Mouse (Mus musculus) G1E-ER4 (cell line): ENCODE results near the gene Pip5k1c. TPM values are rescaled to one million over a fixed set of nuclear protein-coding genes. Genes with fewer than 3 reads are reported as not detected.

Experiments used
- GATA1 ChIP-seq: IDR thresholded peaks from one replicate; pipeline ENCODE4 v1.8.0; 2012; ENCODE audit warnings: low read length, inconsistent platforms
- polyA plus RNA-seq: library from polyadenylated mRNA; stranded (reverse); fragments of >175 nt; gene quantifications from 2 replicates; pipeline ENCODE4 v1.2.3, GENCODE M21; 2012

The Pip5k1c gene
- polyA plus RNA-seq, 1 experiment, result 210 TPM

GRCm38 (mm10) chr10:81305663-81306062 lies 12.9 kb downstream of the Pip5k1c start:
- TF ChIP-seq GATA1, result no peak

- no peak for TF ChIP-seq GATA1
Observed at GRCm38 (mm10) chr10:81306173-81306668, 13.5 kb downstream of the Pip5k1c start.

DNA sequence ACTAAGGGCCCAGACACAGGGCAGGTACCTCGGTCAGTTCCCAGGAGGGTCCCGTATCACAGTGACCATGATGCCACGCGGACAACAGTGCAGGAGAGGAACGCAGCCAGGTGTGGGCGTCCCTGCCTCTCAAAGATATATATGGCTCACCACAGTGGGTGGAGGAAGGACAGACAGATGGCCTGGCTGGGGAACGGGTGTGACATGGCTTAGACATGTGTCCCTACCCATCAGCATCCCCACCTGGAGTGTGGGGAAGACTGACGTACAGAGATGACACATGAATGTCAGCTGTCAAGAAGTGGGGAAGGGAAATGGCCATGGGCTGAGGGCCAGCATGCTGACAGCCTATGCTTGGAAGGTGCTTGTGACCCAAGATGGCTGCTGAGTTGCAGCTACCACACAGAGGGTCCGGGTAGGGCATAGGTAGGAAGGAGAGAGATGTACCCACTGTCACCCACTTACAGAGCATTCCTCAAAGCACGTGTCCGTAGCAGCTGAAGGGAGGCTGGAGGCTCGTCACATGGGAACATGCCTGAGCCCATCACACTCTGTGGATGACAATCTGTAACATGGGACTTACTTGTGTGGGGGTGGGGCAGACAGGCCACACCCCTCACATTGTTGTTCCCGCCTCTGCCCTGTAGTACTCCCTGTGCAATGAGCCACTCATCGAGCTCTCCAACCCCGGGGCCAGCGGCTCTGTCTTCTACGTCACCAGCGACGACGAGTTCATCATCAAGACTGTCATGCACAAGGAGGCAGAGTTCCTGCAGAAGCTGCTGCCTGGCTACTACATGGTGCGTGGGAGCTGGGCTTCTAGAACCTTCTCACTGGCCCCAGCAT lies 14.3 kb downstream of the Pip5k1c start:
- TF ChIP-seq GATA1, result no peak

GRCm38 (mm10) chr10:81309571-81309970 lies 16.8 kb downstream of the Pip5k1c start:
- no peak for TF ChIP-seq GATA1

- no peak for TF ChIP-seq GATA1
Observed at GRCm38 (mm10) chr10:81313581-81313980, 20.8 kb downstream of the Pip5k1c start.

DNA sequence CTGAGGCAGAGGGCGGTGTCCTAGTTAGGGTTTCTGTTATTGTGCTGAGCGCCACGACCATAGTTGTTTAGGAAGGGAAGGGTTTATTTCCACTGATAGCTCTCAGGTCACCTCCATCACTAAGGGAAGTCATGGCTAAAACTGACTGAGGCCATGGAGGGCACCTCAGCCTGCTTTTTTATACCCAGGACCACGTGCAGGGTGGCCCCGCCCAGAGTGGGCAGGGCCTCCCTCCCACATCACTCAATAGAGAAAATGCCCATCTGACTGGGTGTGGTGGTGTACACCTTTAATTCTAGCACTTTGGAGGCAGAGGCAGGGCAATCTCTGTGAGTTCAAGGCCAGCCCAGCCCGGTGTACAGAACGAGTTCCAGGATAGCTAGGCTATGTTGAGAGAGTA lies 21.4 kb downstream of the Pip5k1c start:
- TF ChIP-seq GATA1, result no peak

DNA sequence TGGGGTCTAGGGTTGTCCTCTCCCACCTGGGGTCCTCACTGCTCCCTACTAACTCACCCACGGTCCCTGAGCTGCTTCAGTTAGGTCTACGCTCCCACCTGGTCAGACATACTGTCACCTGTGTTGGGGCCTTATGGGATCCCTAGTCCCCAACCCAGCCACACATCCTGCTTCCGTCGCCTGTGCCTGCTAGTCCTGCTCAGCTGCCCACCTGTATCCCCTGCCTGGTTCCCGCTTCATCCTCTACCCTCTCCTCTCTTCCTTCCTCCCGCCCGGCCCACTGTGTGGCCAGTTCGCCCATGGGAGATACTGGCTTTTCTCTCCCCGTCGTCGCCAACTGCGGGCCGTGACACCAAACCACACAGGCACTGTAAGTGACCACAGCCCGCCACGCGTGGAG lies 22.8 kb downstream of the Pip5k1c start:
- no peak for TF ChIP-seq GATA1

DNA sequence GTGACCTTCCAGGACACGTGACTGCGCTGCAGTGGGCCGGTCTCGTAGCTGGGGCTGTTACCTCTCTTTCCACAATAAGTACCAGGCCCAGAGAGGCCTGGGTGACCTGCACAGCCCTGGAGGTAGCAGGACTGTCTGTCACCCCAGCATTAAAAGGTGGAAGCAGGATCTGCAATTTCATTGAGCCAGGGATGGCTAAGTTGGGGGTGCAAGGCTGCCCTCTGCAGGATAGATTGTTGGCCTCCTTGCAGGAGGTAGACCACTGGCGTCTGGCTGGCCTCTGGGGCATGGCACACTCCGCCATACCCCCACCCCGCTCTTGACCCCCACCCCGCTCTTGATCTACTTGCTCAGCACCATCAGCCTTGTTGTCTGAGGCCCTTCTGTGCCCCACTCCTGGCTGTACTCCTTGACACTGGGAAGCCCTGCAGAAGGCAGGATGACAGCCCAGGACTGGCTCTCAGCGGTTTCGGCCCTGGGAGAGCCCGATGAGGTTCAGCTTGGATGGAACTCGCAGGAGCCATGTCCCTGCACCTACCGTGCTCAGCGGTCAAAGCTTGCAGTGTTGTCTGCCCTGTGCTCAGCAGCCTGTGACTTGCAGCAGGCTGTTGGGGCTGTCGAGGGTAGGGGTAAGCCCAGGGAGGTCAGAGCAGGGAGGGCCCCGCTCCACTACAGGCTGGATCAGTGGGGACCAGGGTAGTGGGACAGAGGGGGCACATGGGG lies 23.7 kb downstream of the Pip5k1c start:
- TF ChIP-seq GATA1, result no peak

DNA sequence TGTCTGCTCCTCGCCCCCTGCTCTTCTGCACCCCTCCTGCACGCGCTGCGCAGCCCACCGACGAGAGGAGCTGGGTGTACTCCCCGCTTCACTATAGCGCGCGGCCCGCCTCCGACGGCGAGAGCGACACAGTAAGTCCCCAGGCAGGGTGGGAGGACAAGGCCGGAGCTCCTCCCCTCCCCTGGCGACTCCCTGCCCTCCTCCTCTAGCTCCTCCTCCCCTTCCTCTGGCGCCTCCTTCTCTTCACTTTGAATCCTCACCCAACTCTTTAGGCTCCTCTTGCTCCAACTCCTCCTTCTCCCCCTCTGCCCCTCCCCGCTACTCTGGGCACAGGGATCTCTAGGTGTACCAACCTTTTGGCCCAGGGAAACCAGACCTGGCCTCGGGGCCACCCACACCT lies 24.5 kb downstream of the Pip5k1c start:
- no peak for TF ChIP-seq GATA1

GRCm38 (mm10) chr10:81318589-81319329 lies 26.0 kb downstream of the Pip5k1c start:
- TF ChIP-seq GATA1, result no peak

DNA sequence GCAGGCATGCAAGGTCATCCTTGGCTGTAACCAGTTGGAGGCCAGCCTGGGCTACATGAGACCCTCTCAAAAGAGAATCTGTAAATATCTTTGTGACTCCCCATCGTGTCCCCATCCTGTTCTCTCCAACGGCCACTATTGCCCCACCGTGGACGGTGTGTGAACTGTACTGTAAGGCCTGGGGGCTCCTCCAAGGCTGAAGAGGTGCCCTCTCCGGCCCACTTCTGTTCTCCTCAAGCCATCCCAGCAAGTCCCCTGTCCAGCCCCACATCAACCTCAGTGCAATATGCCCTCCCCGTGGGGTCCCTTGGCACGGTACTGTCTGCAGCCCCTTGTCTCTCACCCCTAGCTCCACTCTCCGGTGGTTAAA lies 26.6 kb downstream of the Pip5k1c start:
- no peak for TF ChIP-seq GATA1

DNA sequence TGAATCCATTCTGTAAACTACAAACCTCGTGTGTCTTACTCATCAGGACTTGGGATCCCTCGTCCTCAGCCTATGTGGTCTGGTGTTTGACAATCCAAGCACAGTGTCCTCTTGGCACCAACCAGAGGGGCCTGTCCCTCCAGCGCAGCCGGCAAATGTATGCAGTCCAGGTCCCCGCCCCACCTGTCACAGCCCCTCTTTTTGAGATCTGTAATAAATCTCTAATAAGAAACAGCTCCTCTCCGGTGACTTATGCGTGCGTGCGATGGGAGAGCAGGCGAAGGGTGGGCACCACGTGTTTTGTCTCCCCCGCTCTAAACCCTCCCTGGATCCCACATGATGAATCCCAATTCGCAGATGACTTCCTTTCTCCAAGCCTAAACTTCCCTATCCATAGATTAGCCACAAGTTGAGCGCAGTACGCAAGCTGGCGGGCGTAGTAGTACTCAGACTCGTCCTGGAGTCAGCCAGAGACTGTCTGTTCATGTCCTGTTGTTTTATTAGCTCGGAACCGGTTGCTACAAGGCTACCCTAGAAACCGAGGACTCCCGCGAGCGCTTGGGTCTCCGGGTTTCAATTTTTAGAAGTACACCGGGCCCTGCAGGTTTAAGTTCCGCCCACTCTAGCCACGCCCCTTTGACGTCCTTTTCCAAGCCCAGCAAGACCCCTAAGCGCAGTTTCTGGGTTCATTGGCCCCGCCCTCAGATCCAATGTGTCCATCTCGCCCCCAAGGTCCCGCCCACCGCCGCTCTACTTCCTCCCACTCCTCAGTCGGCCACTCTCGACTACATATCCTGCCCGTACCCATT lies 27.2 kb downstream of the Pip5k1c start:
- TF ChIP-seq GATA1, result no peak

DNA sequence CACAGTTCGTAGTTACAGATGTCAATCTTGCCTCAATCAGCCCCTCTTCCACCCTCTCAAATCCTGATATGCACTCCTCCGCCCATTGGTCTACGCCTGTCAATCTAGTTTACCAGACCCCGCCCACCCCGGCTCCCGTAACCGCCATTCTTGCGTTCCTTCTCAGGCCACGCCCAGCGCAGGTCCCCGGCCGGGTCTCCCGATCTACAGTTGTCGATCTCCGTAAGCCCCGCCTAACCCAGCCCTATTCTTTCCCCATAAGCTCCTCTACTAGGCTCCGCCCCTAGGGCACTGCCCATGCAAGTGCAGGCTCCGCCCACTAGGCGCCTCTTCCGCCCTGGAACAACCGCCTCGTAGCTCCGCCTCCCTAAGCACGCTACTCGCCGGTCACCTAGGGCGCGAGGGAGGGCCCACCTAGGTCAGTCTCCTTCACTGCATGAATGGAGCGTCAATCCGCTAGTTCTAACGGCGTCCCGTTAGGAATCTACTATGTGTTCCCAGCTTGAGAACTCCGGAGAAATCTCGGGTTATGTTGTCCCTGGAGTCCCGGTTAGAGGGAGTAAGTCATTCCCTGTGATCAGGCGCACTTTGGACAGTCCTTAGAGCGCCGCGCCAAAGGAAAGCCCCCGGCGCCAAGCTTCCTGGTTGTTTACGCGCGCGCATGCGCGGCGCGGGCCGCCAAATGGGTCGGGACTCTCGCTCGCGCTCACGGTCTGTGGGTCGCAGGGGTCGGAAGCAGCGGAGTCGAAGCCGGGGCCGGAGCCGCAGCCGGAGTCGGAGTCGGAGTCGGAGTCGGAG lies 28.0 kb downstream of the Pip5k1c start, which contains the start of gene Cactin:
Gene Cactin (plus strand): TSS at position 554 of the 798 bp plus-strand sequence.
- peak; percentile 26 for TF ChIP-seq GATA1

DNA sequence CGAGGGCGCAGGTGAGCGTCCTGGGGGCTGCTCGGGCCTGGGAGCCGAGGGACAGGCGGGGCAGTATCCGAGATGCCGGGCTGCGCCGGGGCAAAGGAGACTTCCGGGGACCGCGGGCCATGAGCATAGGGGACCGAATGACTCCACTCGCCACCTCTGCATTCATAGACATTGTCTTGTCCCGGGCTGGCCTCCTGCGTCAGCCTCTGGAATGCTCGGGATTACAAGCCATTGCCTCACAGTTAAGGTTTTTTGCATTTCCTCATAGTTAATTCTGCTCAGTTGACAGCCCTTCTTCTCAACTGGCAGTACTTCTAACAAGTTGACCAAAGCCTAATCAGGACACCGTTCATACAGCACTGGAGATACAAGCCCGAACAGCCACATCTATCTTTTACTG lies 28.7 kb downstream of the Pip5k1c start:
- no peak for TF ChIP-seq GATA1
